Mouse (Mus musculus): ENCODE results near the gene Hirip3. TPM values are rescaled to one million over a fixed set of nuclear protein-coding genes. Genes with fewer than 3 reads are reported as not detected.
A peak's percentile ranks its signal among the peaks of the same experiment; 100 is the strongest.

The Hirip3 gene
- total RNA-seq (2014; rRNA removed) (11.7 and 21.3 TPM in 2 replicates), polyA plus RNA-seq (2015; fragmentation: Nextera tagmentation; extraction: Ambion mirVana) (9.9 and 19.5 TPM in 2 replicates)

- TF ChIP-seq CTCF (IDR thresholded peaks at IDR 0.05; ENCODE audit: low read depth), result no peak; the same call in 1 of the 2 replicates
- peak within 1 kb of the TSS; percentile 56 for H3K9ac ChIP-seq
- H3K4me1 ChIP-seq (ENCODE audit: insufficient read depth), result peaks cover 15% of the 10 kb centered on the region; the same call in 1 of the 2 replicates
- peak within 1 kb of the TSS; percentile 81 for H3K4me2 ChIP-seq (ENCODE audit: low read depth)
- H3K27me3 ChIP-seq (ENCODE audit: insufficient read depth, low read length), result no peaks in the 10 kb centered on the region
- ATAC-seq, result peak; percentile 94
- H3K4me3 ChIP-seq (ENCODE audit: low read depth, low read length), result peak within 1 kb of the TSS; percentile 69
- H3K27ac ChIP-seq (ENCODE audit: low read depth, low read length), result peak within 1 kb of the TSS; percentile 86
- H3K36me3 ChIP-seq (ENCODE audit: insufficient read depth), result peaks cover 56% of the 10 kb centered on the region
- 2% methylated on average over 42 of the region's 42 CpGs for WGBS
- H3K9me3 ChIP-seq (ENCODE audit: low read length), result no peaks in the 10 kb centered on the region
- peak; percentile 94 for DNase-seq
Measured at GRCm38 (mm10) chr7:126861429-126862130, at the start of gene Hirip3. Gene Hirip3 (plus strand): TSS chr7:126861972.

GRCm38 (mm10) chr7:126815726-126816222 lies 46.0 kb upstream of the Hirip3 start:
- no peaks in the 10 kb centered on the region for H3K36me3 ChIP-seq (ENCODE audit: insufficient read depth)
- TF ChIP-seq CTCF (IDR thresholded peaks at IDR 0.05; ENCODE audit: low read depth), result no peak
- H3K4me1 ChIP-seq (ENCODE audit: insufficient read depth), result no peaks in the 10 kb centered on the region
- no peak for ATAC-seq
- DNase-seq, result no peak
- no peak overlapping the region for H3K9ac ChIP-seq
- no peak overlapping the region for H3K4me2 ChIP-seq (ENCODE audit: low read depth)
- no peaks in the 10 kb centered on the region for H3K9me3 ChIP-seq (ENCODE audit: low read length)
- H3K27me3 ChIP-seq (ENCODE audit: insufficient read depth, low read length), result no peaks in the 10 kb centered on the region
- WGBS, result 61% methylated on average over 8 of the region's 8 CpGs
- H3K4me3 ChIP-seq (ENCODE audit: low read depth, low read length), result no peak overlapping the region
- no peak overlapping the region for H3K27ac ChIP-seq (ENCODE audit: low read depth, low read length)

- no peak for TF ChIP-seq CTCF (IDR thresholded peaks at IDR 0.05; ENCODE audit: low read depth)
- Histone ChIP-seq H3K4me2 (ENCODE audit: low read depth) (no peak overlapping the region), H3K4me1 (ENCODE audit: insufficient read depth) (no peaks in the 10 kb centered on the region), H3K36me3 (ENCODE audit: insufficient read depth) (no peaks in the 10 kb centered on the region), H3K9me3 (ENCODE audit: low read length) (no peaks in the 10 kb centered on the region), H3K27ac (ENCODE audit: low read depth, low read length) (no peak overlapping the region), H3K27me3 (ENCODE audit: insufficient read depth, low read length) (no peaks in the 10 kb centered on the region), H3K9ac (no peak overlapping the region), H3K4me3 (ENCODE audit: low read depth, low read length) (no peak overlapping the region)
- DNase-seq (no peak), ATAC-seq (no peak)
- WGBS, result 83% methylated on average over 8 of the region's 8 CpGs
Measured at GRCm38 (mm10) chr7:126816494-126816893, 45.3 kb upstream of the Hirip3 start.

GRCm38 (mm10) chr7:126817595-126817994 lies 44.2 kb upstream of the Hirip3 start:
- no peak for TF ChIP-seq CTCF (IDR thresholded peaks at IDR 0.05; ENCODE audit: low read depth)
- Histone ChIP-seq H3K9me3 (ENCODE audit: low read length) (no peaks in the 10 kb centered on the region), H3K4me2 (ENCODE audit: low read depth) (no peak overlapping the region), H3K4me1 (ENCODE audit: insufficient read depth) (peaks cover 7% of the 10 kb centered on the region; the same call in 1 of the 2 replicates), H3K36me3 (ENCODE audit: insufficient read depth) (no peaks in the 10 kb centered on the region), H3K4me3 (ENCODE audit: low read depth, low read length) (no peak overlapping the region), H3K9ac (no peak overlapping the region), H3K27ac (ENCODE audit: low read depth, low read length) (no peak overlapping the region), H3K27me3 (ENCODE audit: insufficient read depth, low read length) (no peaks in the 10 kb centered on the region)
- WGBS, result 87% methylated on average over 7 of the region's 7 CpGs
- DNase-seq (no peak), ATAC-seq (no peak)

- ATAC-seq, result no peak
- Histone ChIP-seq H3K4me1 (ENCODE audit: insufficient read depth) (peaks cover 7% of the 10 kb centered on the region; the same call in 1 of the 2 replicates), H3K4me3 (ENCODE audit: low read depth, low read length) (no peak overlapping the region), H3K4me2 (ENCODE audit: low read depth) (no peak overlapping the region), H3K36me3 (ENCODE audit: insufficient read depth) (no peaks in the 10 kb centered on the region), H3K27ac (ENCODE audit: low read depth, low read length) (no peak overlapping the region), H3K27me3 (ENCODE audit: insufficient read depth, low read length) (no peaks in the 10 kb centered on the region), H3K9me3 (ENCODE audit: low read length) (no peaks in the 10 kb centered on the region), H3K9ac (no peak overlapping the region)
- DNase-seq, result no peak
- TF ChIP-seq CTCF (IDR thresholded peaks at IDR 0.05; ENCODE audit: low read depth), result peak; percentile 31
- 45% methylated on average over 1 of the region's 1 CpGs for WGBS
Measured at GRCm38 (mm10) chr7:126818818-126819217, 43.0 kb upstream of the Hirip3 start.

- Histone ChIP-seq H3K4me2 (ENCODE audit: low read depth) (peak overlapping the region; percentile 81), H3K9ac (peak overlapping the region; percentile 87; the same call in 1 of the 2 replicates), H3K27me3 (ENCODE audit: insufficient read depth, low read length) (no peaks in the 10 kb centered on the region), H3K36me3 (ENCODE audit: insufficient read depth) (peaks cover 6% of the 10 kb centered on the region; the same call in 1 of the 2 replicates), H3K27ac (ENCODE audit: low read depth, low read length) (peak overlapping the region; percentile 84; the same call in 1 of the 2 replicates), H3K4me3 (ENCODE audit: low read depth, low read length) (peak overlapping the region; percentile 88; the same call in 1 of the 2 replicates), H3K4me1 (ENCODE audit: insufficient read depth) (peaks cover 10% of the 10 kb centered on the region; the same call in 1 of the 2 replicates), H3K9me3 (ENCODE audit: low read length) (no peaks in the 10 kb centered on the region)
- DNase-seq (peak; percentile 89), ATAC-seq (peak; percentile 56)
- TF ChIP-seq CTCF (IDR thresholded peaks at IDR 0.05; ENCODE audit: low read depth), result peak; percentile 97
- WGBS, result 22% methylated on average over 7 of the region's 7 CpGs
Measured at GRCm38 (mm10) chr7:126821835-126822511, 39.8 kb upstream of the Hirip3 start.
